Mouse (Mus musculus): ENCODE measurements at regions not wholly inside any gene's neighbourhood (a gene's known extent, or its start where the extent isn't known, plus 50 kb on each side); places are given as distances from the start of the nearest gene placed in this dataset.

DNA sequence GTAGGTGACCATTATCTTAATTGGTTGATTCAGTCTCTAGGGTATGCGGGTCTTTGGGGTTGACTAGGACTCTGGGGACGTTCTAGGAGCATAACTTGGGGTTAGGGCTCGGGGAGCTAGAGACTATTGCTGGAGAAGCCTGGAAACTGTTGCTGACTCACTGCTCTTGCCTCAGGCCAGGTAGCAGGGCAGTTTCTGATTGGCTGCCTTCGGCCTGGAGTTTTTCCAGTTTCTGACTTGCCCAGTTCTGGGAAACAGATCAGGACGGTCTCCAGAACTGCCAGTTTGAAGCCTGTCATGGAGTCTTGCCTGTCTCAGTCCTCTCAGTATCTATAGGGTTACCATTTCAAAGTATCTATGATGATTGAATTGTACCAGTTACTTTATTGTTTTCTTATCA, 192.4 kb upstream of the Phyhipl start:
- TF ChIP-seq POLR2A (IDR thresholded peaks at IDR 0.05; ENCODE audit: insufficient read depth, low read length) (no peak), CTCF (IDR thresholded peaks at IDR 0.05; ENCODE audit: low read depth, low read length) (no peak)

Measured in ES-Bruce4 (cell line).